Mouse (Mus musculus) spleen, adult 2 months (tissue): Measurements from ENCODE around the gene Trpd52l3.

Experiments
- CTCF ChIP-seq: fragments of 200-500 bp; IDR thresholded peaks from 2 replicates; pipeline ENCODE4 v1.5.1; 2011; ENCODE audit warnings: mild to moderate bottlenecking, inconsistent platforms; ENCODE audit not compliant: insufficient read depth, insufficient read length, insufficient replicate concordance; ENCODE audit errors: extremely low read depth
- POLR2A ChIP-seq: fragments of 200-500 bp; IDR thresholded peaks from 2 replicates; pipeline ENCODE4 v1.6.1; 2011; ENCODE audit warnings: low read depth, low read length, inconsistent platforms

DNA sequence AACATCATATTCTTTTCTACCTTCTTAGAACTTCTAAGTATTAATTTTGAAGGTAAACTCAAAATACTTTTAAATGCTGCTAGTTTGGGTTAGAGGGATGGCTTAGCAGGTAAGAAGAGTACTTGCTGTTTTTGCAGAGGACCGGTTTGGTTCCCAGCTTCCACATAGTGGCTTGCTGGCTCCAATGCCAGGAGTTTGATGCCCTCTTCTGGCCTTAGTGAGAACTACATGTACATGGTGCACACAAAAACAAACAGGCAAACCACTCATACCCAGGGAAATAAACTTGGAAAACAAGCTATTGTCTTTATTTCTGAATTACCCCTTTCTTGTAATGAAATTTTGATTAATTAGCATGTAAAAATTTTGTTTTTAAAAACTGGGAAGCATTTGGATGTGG, 42.3 kb downstream of the Trpd52l3 start:
- no peak for TF ChIP-seq POLR2A
- peak; percentile 24; the same call in 1 of the 2 replicates for TF ChIP-seq CTCF
